Mouse (Mus musculus): ENCODE results near the gene Erbb4. TPM values are rescaled to one million over a fixed set of nuclear protein-coding genes. Genes with fewer than 3 reads are reported as not detected.

Gene Erbb4
- polyA plus RNA-seq, 1 experiment from 2014 or later, result 15.6 TPM

GRCm38 (mm10) chr1:69048918-69049317, 58.9 kb downstream of the Erbb4 start:
- H3K27me3 ChIP-seq (replicated peaks; ENCODE audit: control insufficient read depth, insufficient read depth, low read length), result no peaks in the 10 kb centered on the region
- H3K27ac ChIP-seq (ENCODE audit: low read length), result no peak overlapping the region
- no peak overlapping the region for H3K4me2 ChIP-seq (ENCODE audit: low read length)
- H3K9ac ChIP-seq (replicated peaks; ENCODE audit: low read depth, low read length), result no peak overlapping the region
- H3K4me3 ChIP-seq (replicated peaks; ENCODE audit: low read length), result no peak overlapping the region
- WGBS, result 75% methylated on average over 4 of the region's 4 CpGs
- no peaks in the 10 kb centered on the region for H3K36me3 ChIP-seq (ENCODE audit: control insufficient read depth, insufficient read depth)
- no peaks in the 10 kb centered on the region for H3K9me3 ChIP-seq (ENCODE audit: control insufficient read depth, low read length)
- ATAC-seq, result no peak
- H3K4me1 ChIP-seq (replicated peaks; ENCODE audit: control insufficient read depth, insufficient read depth, low read length), result peaks cover 3% of the 10 kb centered on the region; the same call in 1 of the 2 replicates

- Histone ChIP-seq H3K36me3 (ENCODE audit: control insufficient read depth, insufficient read depth) (no peaks in the 10 kb centered on the region), H3K27ac (ENCODE audit: low read length) (no peak overlapping the region), H3K9me3 (ENCODE audit: control insufficient read depth, low read length) (no peaks in the 10 kb centered on the region), H3K9ac (replicated peaks; ENCODE audit: low read depth, low read length) (no peak overlapping the region), H3K4me3 (replicated peaks; ENCODE audit: low read length) (no peak overlapping the region), H3K4me1 (replicated peaks; ENCODE audit: control insufficient read depth, insufficient read depth, low read length) (peaks cover 3% of the 10 kb centered on the region; the same call in 1 of the 2 replicates), H3K4me2 (ENCODE audit: low read length) (no peak overlapping the region), H3K27me3 (replicated peaks; ENCODE audit: control insufficient read depth, insufficient read depth, low read length) (no peaks in the 10 kb centered on the region; the same call in 1 of the 2 replicates)
- 19% methylated on average over 11 of the region's 11 CpGs for WGBS
- peak; percentile 95 for ATAC-seq
Observed at GRCm38 (mm10) chr1:69046228-69046978, 61.5 kb downstream of the Erbb4 start.

- Histone ChIP-seq H3K27me3 (replicated peaks; ENCODE audit: control insufficient read depth, insufficient read depth, low read length) (peaks cover 16% of the 10 kb centered on the region), H3K27ac (ENCODE audit: low read length) (no peak overlapping the region), H3K36me3 (ENCODE audit: control insufficient read depth, insufficient read depth) (no peaks in the 10 kb centered on the region), H3K9ac (replicated peaks; ENCODE audit: low read depth, low read length) (no peak overlapping the region), H3K9me3 (ENCODE audit: control insufficient read depth, low read length) (no peaks in the 10 kb centered on the region), H3K4me3 (replicated peaks; ENCODE audit: low read length) (no peak overlapping the region), H3K4me1 (replicated peaks; ENCODE audit: control insufficient read depth, insufficient read depth, low read length) (peaks cover 5% of the 10 kb centered on the region), H3K4me2 (ENCODE audit: low read length) (no peak overlapping the region)
- WGBS, result 45% methylated on average over 5 of the region's 5 CpGs
- no peak for ATAC-seq
Observed at GRCm38 (mm10) chr1:69027816-69028215, 80.0 kb downstream of the Erbb4 start.

GRCm38 (mm10) chr1:69024858-69025257, 83.0 kb downstream of the Erbb4 start:
- Histone ChIP-seq H3K4me3 (replicated peaks; ENCODE audit: low read length) (no peak overlapping the region), H3K9ac (replicated peaks; ENCODE audit: low read depth, low read length) (no peak overlapping the region), H3K27me3 (replicated peaks; ENCODE audit: control insufficient read depth, insufficient read depth, low read length) (peaks cover 27% of the 10 kb centered on the region), H3K36me3 (ENCODE audit: control insufficient read depth, insufficient read depth) (no peaks in the 10 kb centered on the region), H3K27ac (ENCODE audit: low read length) (no peak overlapping the region), H3K4me2 (ENCODE audit: low read length) (no peak overlapping the region), H3K4me1 (replicated peaks; ENCODE audit: control insufficient read depth, insufficient read depth, low read length) (peaks cover 5% of the 10 kb centered on the region), H3K9me3 (ENCODE audit: control insufficient read depth, low read length) (no peaks in the 10 kb centered on the region)
- WGBS, result 7% methylated on average over 3 of the region's 3 CpGs
- ATAC-seq, result no peak

GRCm38 (mm10) chr1:69023157-69023925, 84.5 kb downstream of the Erbb4 start:
- H3K27me3 ChIP-seq (replicated peaks; ENCODE audit: control insufficient read depth, insufficient read depth, low read length), result peaks cover 27% of the 10 kb centered on the region
- peak; percentile 55 for ATAC-seq
- no peak overlapping the region for H3K27ac ChIP-seq (ENCODE audit: low read length)
- H3K9me3 ChIP-seq (ENCODE audit: control insufficient read depth, low read length), result no peaks in the 10 kb centered on the region
- WGBS, result 7% methylated on average over 4 of the region's 4 CpGs
- H3K4me3 ChIP-seq (replicated peaks; ENCODE audit: low read length), result no peak overlapping the region
- H3K36me3 ChIP-seq (ENCODE audit: control insufficient read depth, insufficient read depth), result no peaks in the 10 kb centered on the region
- no peak overlapping the region for H3K4me2 ChIP-seq (ENCODE audit: low read length)
- peaks cover 5% of the 10 kb centered on the region for H3K4me1 ChIP-seq (replicated peaks; ENCODE audit: control insufficient read depth, insufficient read depth, low read length)
- no peak overlapping the region for H3K9ac ChIP-seq (replicated peaks; ENCODE audit: low read depth, low read length)

GRCm38 (mm10) chr1:69009800-69010505, 97.9 kb downstream of the Erbb4 start:
- Histone ChIP-seq H3K36me3 (ENCODE audit: control insufficient read depth, insufficient read depth) (no peaks in the 10 kb centered on the region), H3K27ac (ENCODE audit: low read length) (no peak overlapping the region), H3K9ac (replicated peaks; ENCODE audit: low read depth, low read length) (no peak overlapping the region), H3K4me3 (replicated peaks; ENCODE audit: low read length) (no peak overlapping the region), H3K4me1 (replicated peaks; ENCODE audit: control insufficient read depth, insufficient read depth, low read length) (no peaks in the 10 kb centered on the region), H3K27me3 (replicated peaks; ENCODE audit: control insufficient read depth, insufficient read depth, low read length) (no peaks in the 10 kb centered on the region; the same call in 1 of the 2 replicates), H3K4me2 (ENCODE audit: low read length) (no peak overlapping the region), H3K9me3 (ENCODE audit: control insufficient read depth, low read length) (no peaks in the 10 kb centered on the region)
- peak; percentile 81 for ATAC-seq
- WGBS, result 29% methylated on average over 5 of the region's 5 CpGs

- H3K4me3 ChIP-seq (replicated peaks; ENCODE audit: low read length), result no peak overlapping the region
- no peaks in the 10 kb centered on the region for H3K4me1 ChIP-seq (replicated peaks; ENCODE audit: control insufficient read depth, insufficient read depth, low read length)
- WGBS, result 56% methylated on average over 3 of the region's 3 CpGs
- H3K27ac ChIP-seq (ENCODE audit: low read length), result no peak overlapping the region
- ATAC-seq, result no peak
- H3K9ac ChIP-seq (replicated peaks; ENCODE audit: low read depth, low read length), result no peak overlapping the region
- no peaks in the 10 kb centered on the region for H3K9me3 ChIP-seq (ENCODE audit: control insufficient read depth, low read length)
- H3K4me2 ChIP-seq (ENCODE audit: low read length), result no peak overlapping the region
- H3K27me3 ChIP-seq (replicated peaks; ENCODE audit: control insufficient read depth, insufficient read depth, low read length), result 0 out of 2 replicates have a peak, but pooled peaks cover 2% of the 10 kb centered on the region
- H3K36me3 ChIP-seq (ENCODE audit: control insufficient read depth, insufficient read depth), result no peaks in the 10 kb centered on the region
Observed at GRCm38 (mm10) chr1:69001371-69001770, 106.5 kb downstream of the Erbb4 start.

- Histone ChIP-seq H3K27ac (ENCODE audit: low read length) (no peak overlapping the region), H3K9me3 (ENCODE audit: control insufficient read depth, low read length) (no peaks in the 10 kb centered on the region), H3K4me1 (replicated peaks; ENCODE audit: control insufficient read depth, insufficient read depth, low read length) (no peaks in the 10 kb centered on the region), H3K4me3 (replicated peaks; ENCODE audit: low read length) (no peak overlapping the region), H3K27me3 (replicated peaks; ENCODE audit: control insufficient read depth, insufficient read depth, low read length) (no peaks in the 10 kb centered on the region), H3K36me3 (ENCODE audit: control insufficient read depth, insufficient read depth) (no peaks in the 10 kb centered on the region), H3K9ac (replicated peaks; ENCODE audit: low read depth, low read length) (no peak overlapping the region), H3K4me2 (ENCODE audit: low read length) (no peak overlapping the region)
- ATAC-seq, result no peak
- WGBS, result 84% methylated on average over 2 of the region's 2 CpGs
Observed at GRCm38 (mm10) chr1:68979251-68979650, 128.6 kb downstream of the Erbb4 start.

- Histone ChIP-seq H3K27ac (ENCODE audit: low read length) (no peak overlapping the region), H3K4me2 (ENCODE audit: low read length) (no peak overlapping the region), H3K4me3 (replicated peaks; ENCODE audit: low read length) (no peak overlapping the region), H3K9me3 (ENCODE audit: control insufficient read depth, low read length) (no peaks in the 10 kb centered on the region), H3K36me3 (ENCODE audit: control insufficient read depth, insufficient read depth) (no peaks in the 10 kb centered on the region), H3K27me3 (replicated peaks; ENCODE audit: control insufficient read depth, insufficient read depth, low read length) (no peaks in the 10 kb centered on the region), H3K9ac (replicated peaks; ENCODE audit: low read depth, low read length) (no peak overlapping the region), H3K4me1 (replicated peaks; ENCODE audit: control insufficient read depth, insufficient read depth, low read length) (no peaks in the 10 kb centered on the region)
- 88% methylated on average over 3 of the region's 3 CpGs for WGBS
- ATAC-seq, result no peak
Observed at GRCm38 (mm10) chr1:68978571-68978970, 129.3 kb downstream of the Erbb4 start.
